Mouse (Mus musculus): ENCODE measurements around the gene Grid2ip.
"Not testable (repeated sequence)": the region's sequence is repeated elsewhere in the genome, so short reads cannot be mapped to it uniquely, and the experiment has no call there.

The Grid2ip gene

GRCm38 (mm10) chr5:143363678-143364615, 6.8 kb downstream of the Grid2ip start:
- DNase-seq (ENCODE audit: low read depth, low spot score), result no peak

- no peak for DNase-seq (ENCODE audit: low read depth, low spot score)
These were observed 10.8 kb downstream of the Grid2ip start for GRCm38 (mm10) chr5:143367931-143368330.

- DNase-seq (ENCODE audit: low read depth, low spot score), result no peak
These were observed 12.6 kb downstream of the Grid2ip start for GRCm38 (mm10) chr5:143369611-143370255.

GRCm38 (mm10) chr5:143370416-143371145, 13.4 kb downstream of the Grid2ip start:
- no peak for DNase-seq (ENCODE audit: low read depth, low spot score)

- no peak for DNase-seq (ENCODE audit: low read depth, low spot score)
These were observed 14.0 kb downstream of the Grid2ip start for GRCm38 (mm10) chr5:143371146-143371510.

GRCm38 (mm10) chr5:143372818-143373217, 15.7 kb downstream of the Grid2ip start:
- no peak for DNase-seq (ENCODE audit: low read depth, low spot score)

- DNase-seq (ENCODE audit: low read depth, low spot score), result peak; percentile 29
These were observed 18.1 kb downstream of the Grid2ip start for GRCm38 (mm10) chr5:143375242-143375641.

GRCm38 (mm10) chr5:143376156-143376555, 19.0 kb downstream of the Grid2ip start:
- no peak for DNase-seq (ENCODE audit: low read depth, low spot score)

- no peak for DNase-seq (ENCODE audit: low read depth, low spot score)
These were observed 29.9 kb downstream of the Grid2ip start for GRCm38 (mm10) chr5:143386797-143387621.

- DNase-seq (ENCODE audit: low read depth, low spot score), result no peak
These were observed 37.0 kb downstream of the Grid2ip start for GRCm38 (mm10) chr5:143394184-143394583.

GRCm38 (mm10) chr5:143394966-143395365, 37.8 kb downstream of the Grid2ip start:
- not testable (repeated sequence) for DNase-seq (ENCODE audit: low read depth, low spot score)

- peak; percentile 50 for DNase-seq (ENCODE audit: low read depth, low spot score)
These were observed 38.5 kb downstream of the Grid2ip start for GRCm38 (mm10) chr5:143395649-143396048.

- no peak for DNase-seq (ENCODE audit: low read depth, low spot score)
These were observed 43.4 kb downstream of the Grid2ip start for GRCm38 (mm10) chr5:143400501-143400900.

GRCm38 (mm10) chr5:143401556-143401955, 44.4 kb downstream of the Grid2ip start:
- DNase-seq (ENCODE audit: low read depth, low spot score), result no peak

GRCm38 (mm10) chr5:143403221-143404147, 46.3 kb downstream of the Grid2ip start, which contains the start of gene Kdelr2:
TSS of gene Kdelr2 (plus strand) at chr5:143403838.
- DNase-seq (ENCODE audit: low read depth, low spot score), result peak; percentile 84

- DNase-seq (ENCODE audit: low read depth, low spot score), result peak; percentile 30
These were observed 47.2 kb downstream of the Grid2ip start for GRCm38 (mm10) chr5:143404148-143404930.

- no peak for DNase-seq (ENCODE audit: low read depth, low spot score)
These were observed 48.1 kb downstream of the Grid2ip start for GRCm38 (mm10) chr5:143405200-143405599.

- no peak for DNase-seq (ENCODE audit: low read depth, low spot score)
These were observed 49.4 kb downstream of the Grid2ip start for GRCm38 (mm10) chr5:143406548-143406947.

- no peak for DNase-seq (ENCODE audit: low read depth, low spot score)
These were observed 52.1 kb downstream of the Grid2ip start for GRCm38 (mm10) chr5:143409239-143409638.

All from CD4-positive helper T cell, adult 2 months (primary cell).